Mouse (Mus musculus) ES-E14 (cell line): ENCODE data around the gene Tnni3. TPM values are rescaled to one million over a fixed set of nuclear protein-coding genes. Genes with fewer than 3 reads are reported as not detected.
A peak's percentile ranks its signal among the peaks of the same experiment; 100 is the strongest.

Experiments used
- DNase-seq: peaks from one replicate; pipeline ENCODE4 v3.0.0-alpha.2; 2013; ENCODE audit warnings: low read depth, low spot score
- H3K27ac ChIP-seq: 2 replicates; pipeline ENCODE4 v1.5.1; 2012; ENCODE audit warnings: low read depth, mild to moderate bottlenecking, low read length, moderate library complexity, mixed read lengths; ENCODE audit not compliant: poor library complexity, insufficient read depth, severe bottlenecking
- H3K36me3 ChIP-seq: 2 replicates; pipeline ENCODE4 v1.6.1; 2012; ENCODE audit warnings: mild to moderate bottlenecking, low read length, moderate library complexity, mixed read lengths; ENCODE audit not compliant: control insufficient read depth, poor library complexity, insufficient read depth, severe bottlenecking
- H3K4me1 ChIP-seq, 2 experiments: fragments of 150-350 bp in 1 of 2; sonication (generic) in 1 of 2; 2 replicates each; pipeline ENCODE4 v1.6.1; 2012; ENCODE audit warnings: low read length in 2 of 2, mild to moderate bottlenecking in 1 of 2, mixed read lengths in 1 of 2; ENCODE audit not compliant: control insufficient read depth in 2 of 2, insufficient read depth in 2 of 2, poor library complexity in 1 of 2
- H3K4me3 ChIP-seq, 2 experiments: fragments of 150-350 bp in 1 of 2; sonication (generic) in 1 of 2; 2 replicates each; pipeline ENCODE4 v1.5.1; 2012; ENCODE audit warnings: low read length in 2 of 2, low read depth in 1 of 2, mild to moderate bottlenecking in 1 of 2, mixed read lengths in 1 of 2; ENCODE audit not compliant: insufficient read depth in 1 of 2, poor library complexity in 1 of 2, severe bottlenecking in 1 of 2
- H3K9ac ChIP-seq: 2 replicates; pipeline ENCODE4 v1.6.1; 2012; ENCODE audit warnings: low read depth, mild to moderate bottlenecking, low read length, mixed read lengths; ENCODE audit not compliant: poor library complexity, insufficient read depth, severe bottlenecking
- H3K9me3 ChIP-seq: fragments of 150-350 bp; sonication (generic); 2 replicates; pipeline ENCODE4 v1.6.1; 2012; ENCODE audit warnings: low read depth, mild to moderate bottlenecking, low read length; ENCODE audit not compliant: control insufficient read depth, insufficient read depth
- CHD2 ChIP-seq: IDR thresholded peaks from 2 replicates; pipeline ENCODE4 v1.6.1; 2014; ENCODE audit warnings: mild to moderate bottlenecking, low read depth, low read length, inconsistent platforms
- HCFC1 ChIP-seq: IDR thresholded peaks from 2 replicates; pipeline ENCODE4 v1.6.1; 2012; ENCODE audit warnings: low read length, inconsistent platforms, borderline replicate concordance; ENCODE audit not compliant: insufficient read depth
- MAFK ChIP-seq: IDR thresholded peaks from 2 replicates; pipeline ENCODE4 v1.6.1; 2014; ENCODE audit warnings: mild to moderate bottlenecking, low read depth, low read length, inconsistent platforms; ENCODE audit not compliant: insufficient read depth
- ZC3H11A ChIP-seq: IDR thresholded peaks from 2 replicates; pipeline ENCODE4 v1.6.1; 2012; ENCODE audit warnings: low read depth, mild to moderate bottlenecking, inconsistent platforms, low read length, borderline replicate concordance
- ZNF384 ChIP-seq: IDR thresholded peaks from 2 replicates; pipeline ENCODE4 v1.6.1; 2012; ENCODE audit warnings: low read depth, low read length, inconsistent platforms
- in situ Hi-C, 2 experiments: fragments of 600-800 bp; cut with MboI; formaldehyde crosslinking; loops; one replicate each; pipeline ENCODE4 v1.15.1; 2025; ENCODE audit warnings: low sequenced_read_pairs in 2 of 2, inconsistent platforms in 1 of 2; ENCODE audit not compliant: unreplicated experiment in 2 of 2
- total RNA-seq: library from RNA; depleted of rRNA; stranded (reverse); fragments of 300-350 nt; gene quantifications from 2 replicates; pipeline ENCODE4 v1.2.3, GENCODE M21; 2012

Gene Tnni3
- total RNA-seq, 1 experiment, result 7.8 TPM

GRCm38 (mm10) chr7:4482281-4482680, 41.7 kb downstream of the Tnni3 start:
- Histone ChIP-seq H3K27ac (no peak overlapping the region), H3K9me3 (no peaks in the 10 kb centered on the region), H3K4me1 (peaks cover 1 to 5% of the 10 kb centered on the region in 2 experiments; a peak in 2 of 4 replicates), H3K9ac (no peak overlapping the region), H3K4me3 (peak overlapping the region in 1 of 2 experiments; percentile 11; a peak in 1 of 4 replicates), H3K36me3 (peaks cover 26% of the 10 kb centered on the region; the same call in 1 of the 2 replicates)
- no peak for DNase-seq
- TF ChIP-seq ZC3H11A (no peak), MAFK (no peak)
- in situ Hi-C loops, result no loop called here

- in situ Hi-C loops, result no loop called here
- peak; percentile 47 for DNase-seq
- no peak for TF ChIP-seq ZNF384
- TF ChIP-seq MAFK, result no peak
- TF ChIP-seq CHD2, result no peak
- peak; percentile 18; the same call in 1 of the 2 replicates for TF ChIP-seq ZC3H11A
Measured at GRCm38 (mm10) chr7:4479674-4480073, 44.4 kb downstream of the Tnni3 start.

GRCm38 (mm10) chr7:4478796-4479291, 45.2 kb downstream of the Tnni3 start:
- no peak overlapping the region for H3K27ac ChIP-seq
- peak overlapping the region; percentile 69 to 85 for H3K4me3 ChIP-seq
- H3K9me3 ChIP-seq, result no peaks in the 10 kb centered on the region
- DNase-seq, result no peak
- no peak for TF ChIP-seq CHD2
- TF ChIP-seq ZC3H11A, result no peak
- no peak for TF ChIP-seq MAFK
- no peak for TF ChIP-seq ZNF384
- no peak for TF ChIP-seq HCFC1
- in situ Hi-C loops, result no loop called here
- peaks cover 1 to 5% of the 10 kb centered on the region in 2 experiments; a peak in 2 of 4 replicates for H3K4me1 ChIP-seq
- peak overlapping the region; percentile 50; the same call in 1 of the 2 replicates for H3K9ac ChIP-seq
- H3K36me3 ChIP-seq, result peaks cover 5% of the 10 kb centered on the region; the same call in 1 of the 2 replicates

More at GRCm38 (mm10) chr7:4479674-4480073, 44.4 kb downstream of the Tnni3 start:
- H3K4me3 ChIP-seq, result no peak overlapping the region
- H3K36me3 ChIP-seq, result peaks cover 10% of the 10 kb centered on the region; the same call in 1 of the 2 replicates
- H3K9ac ChIP-seq, result no peak overlapping the region
- H3K4me1 ChIP-seq, result peaks cover 1 to 5% of the 10 kb centered on the region in 2 experiments; a peak in 2 of 4 replicates
- H3K9me3 ChIP-seq, result no peaks in the 10 kb centered on the region
- no peak overlapping the region for H3K27ac ChIP-seq

- peaks cover 1 to 5% of the 10 kb centered on the region in 2 experiments; a peak in 2 of 4 replicates for H3K4me1 ChIP-seq
- peaks cover 5% of the 10 kb centered on the region; the same call in 1 of the 2 replicates for H3K36me3 ChIP-seq
- H3K4me3 ChIP-seq, result peak overlapping the region; percentile 80 to 85
- DNase-seq, result peak; percentile 87
- peak overlapping the region; percentile 66; the same call in 1 of the 2 replicates for H3K9ac ChIP-seq
- in situ Hi-C loops, result no loop called here
- TF ChIP-seq MAFK (no peak), HCFC1 (0 out of 2 replicates have a peak, but pooled peaks have one; percentile 16), CHD2 (peak; percentile 59; the same call in 1 of the 2 replicates)
- no peaks in the 10 kb centered on the region for H3K9me3 ChIP-seq
- H3K27ac ChIP-seq, result peak overlapping the region; percentile 59; the same call in 1 of the 2 replicates
Measured at GRCm38 (mm10) chr7:4478021-4478795, 45.8 kb downstream of the Tnni3 start.
